In the genomic region with DNA sequence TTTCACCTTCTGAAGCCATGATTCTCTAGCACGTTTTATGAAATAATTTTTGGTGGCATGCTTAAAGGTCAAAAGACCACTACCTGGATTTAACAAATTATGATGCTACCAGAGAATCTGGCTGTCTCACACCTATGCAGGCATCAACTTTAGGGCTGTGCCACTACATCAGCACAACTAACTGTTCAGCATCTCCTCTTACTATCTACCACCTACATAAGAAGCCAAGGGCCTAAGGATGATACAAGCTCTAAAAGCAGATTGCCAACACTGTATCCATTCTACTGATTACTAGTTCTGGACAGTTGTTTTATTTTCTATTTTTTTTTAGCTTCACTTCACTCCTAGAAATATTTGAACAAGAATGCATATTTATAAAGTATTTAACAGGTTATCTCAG, we compare ENCODE assay signal across 25 mouse cellular contexts.
"Had no signal": no experiment of that assay in that cellular context is flagged by ENCODE, and none has a peak within 500 bp of the region (broad histone marks: within the 10 kb centered on the region; RNA-seq: fewer than 3 reads in every experiment).

No protein-coding gene starts in this region.

- H3K9me3 ChIP-seq: heart, embryonic 13.5 days; heart, embryonic 15.5 days; hindbrain, embryonic 13.5 days; hindbrain, embryonic 15.5 days; kidney, embryonic 15.5 days; limb, embryonic 13.5 days; limb, embryonic 15.5 days; liver, embryonic 12.5 days had no signal

- ATAC-seq: hindbrain, postnatal 0 days; intestine, embryonic 16.5 days had no signal

- H3K4me1 ChIP-seq: hindbrain, embryonic 15.5 days; kidney, embryonic 15.5 days; limb, embryonic 13.5 days; limb, embryonic 15.5 days had no signal

- H3K4me3 ChIP-seq: gastrocnemius, adult 2 months; heart, adult 2 months; heart, embryonic 13.5 days; heart, embryonic 15.5 days; hindbrain, embryonic 13.5 days; hindbrain, embryonic 15.5 days; kidney, embryonic 15.5 days; layer of hippocampus, adult 2 months; left cerebral cortex, adult 2 months; limb, embryonic 13.5 days; limb, embryonic 15.5 days; liver, embryonic 12.5 days had no signal

- H3K27me3 ChIP-seq: heart, embryonic 13.5 days; heart, embryonic 15.5 days; hindbrain, embryonic 13.5 days; hindbrain, embryonic 15.5 days; kidney, embryonic 15.5 days; limb, embryonic 13.5 days; limb, embryonic 15.5 days; liver, embryonic 12.5 days had no signal

- DNase-seq: gastrocnemius, adult 2 months; gastrocnemius, postnatal 10 days; gastrocnemius, postnatal 36 days; heart, adult 11 months; heart, adult 2 months; heart, postnatal 14 days; heart, postnatal 36 days; kidney, adult 11 months; kidney, adult 2 months; kidney, adult 9 months; kidney, postnatal 14 days; kidney, postnatal 36 days; left cerebral cortex, postnatal 4 days had no signal
